Mouse (Mus musculus) midbrain, embryonic 13.5 days (tissue): Measurements from ENCODE around the gene Idua. TPM values are rescaled to one million over a fixed set of nuclear protein-coding genes. Genes with fewer than 3 reads are reported as not detected.

Experiments used
- ATAC-seq: fragments of 200-750 bp; cut with Nextera tagmentation; 2 replicates; pipeline ENCODE4 v1.8.0; 2017; ENCODE audit warnings: mild to moderate bottlenecking, moderate TSS enrichment, moderate library complexity
- H3K27ac ChIP-seq: fragments of 300-500 bp; sonication (generic); 2 replicates; pipeline ENCODE4 v1.5.1; 2015; ENCODE audit warnings: inconsistent platforms, mild to moderate bottlenecking, moderate library complexity
- H3K27me3 ChIP-seq: fragments of 300-500 bp; sonication (generic); 2 replicates; pipeline ENCODE4 v1.6.1; 2015; ENCODE audit warnings: mild to moderate bottlenecking, inconsistent platforms
- H3K36me3 ChIP-seq: fragments of 300-500 bp; sonication (generic); 2 replicates; pipeline ENCODE4 v1.6.1; 2015; ENCODE audit warnings: mild to moderate bottlenecking, inconsistent platforms
- H3K4me1 ChIP-seq: fragments of 300-500 bp; sonication (generic); replicated peaks from 2 replicates; pipeline ENCODE4 v1.6.1; 2015; ENCODE audit warnings: inconsistent platforms
- H3K4me2 ChIP-seq: fragments of 300-500 bp; sonication (generic); replicated peaks from 2 replicates; pipeline ENCODE4 v1.6.1; 2015; ENCODE audit warnings: moderate library complexity, mild to moderate bottlenecking, inconsistent platforms
- H3K4me3 ChIP-seq: fragments of 300-500 bp; sonication (generic); replicated peaks from 2 replicates; pipeline ENCODE4 v1.5.1; 2015; ENCODE audit warnings: mild to moderate bottlenecking, inconsistent platforms
- H3K9ac ChIP-seq: fragments of 300-500 bp; sonication (generic); replicated peaks from 2 replicates; pipeline ENCODE4 v1.6.1; 2015; ENCODE audit warnings: mild to moderate bottlenecking, inconsistent platforms
- H3K9me3 ChIP-seq: fragments of 300-500 bp; sonication (generic); 2 replicates; pipeline ENCODE4 v1.6.1; 2016; ENCODE audit warnings: mild to moderate bottlenecking, inconsistent platforms
- WGBS: fragments of 180-500 bp; shearing (Covaris S2); methylation state at CpG from one replicate; pipeline ENCODE4 v1.1.7; 2015; 5-methylcytosine and 5-hydroxymethylcytosine counted together
- polyA plus RNA-seq: library from polyadenylated mRNA; unstranded; fragments of >200 nt; fragmentation: Nextera tagmentation; extraction: Ambion mirVana; gene quantifications from 2 replicates; pipeline ENCODE4 v1.2.1, GENCODE M21; 2015

The Idua gene
- polyA plus RNA-seq, 1 experiment from 2014 or later, result 10.6 TPM

DNA sequence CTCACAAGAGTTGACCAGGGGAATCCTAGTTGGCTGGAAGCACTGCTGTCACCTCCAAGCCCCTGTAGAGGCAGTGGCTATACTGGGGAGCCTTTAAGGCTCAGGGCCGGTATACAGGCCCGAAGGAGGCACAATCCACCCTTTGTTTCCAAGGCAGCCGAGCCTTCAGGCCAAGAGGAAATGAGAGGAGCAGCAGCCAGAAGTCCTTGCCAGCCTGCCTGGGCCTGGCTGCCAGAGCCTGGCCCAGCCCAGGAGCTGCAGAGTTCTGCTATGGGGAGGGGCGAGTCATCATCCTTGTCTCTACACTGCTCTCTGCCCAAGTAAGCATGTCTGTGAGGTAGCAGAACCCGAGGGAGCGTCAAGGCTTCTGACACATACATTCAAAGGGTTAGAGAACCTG lies 54.0 kb downstream of the Idua start:
- H3K27me3 ChIP-seq, result no peaks in the 10 kb centered on the region
- no peaks in the 10 kb centered on the region for H3K9me3 ChIP-seq
- ATAC-seq, result no peak
- H3K27ac ChIP-seq, result no peak overlapping the region
- H3K9ac ChIP-seq, result no peak overlapping the region
- 71% methylated on average over 6 of the region's 6 CpGs for WGBS
- no peaks in the 10 kb centered on the region for H3K36me3 ChIP-seq
- H3K4me1 ChIP-seq, result peaks cover 6% of the 10 kb centered on the region; the same call in 1 of the 2 replicates
- H3K4me3 ChIP-seq, result no peak overlapping the region
- H3K4me2 ChIP-seq, result no peak overlapping the region

DNA sequence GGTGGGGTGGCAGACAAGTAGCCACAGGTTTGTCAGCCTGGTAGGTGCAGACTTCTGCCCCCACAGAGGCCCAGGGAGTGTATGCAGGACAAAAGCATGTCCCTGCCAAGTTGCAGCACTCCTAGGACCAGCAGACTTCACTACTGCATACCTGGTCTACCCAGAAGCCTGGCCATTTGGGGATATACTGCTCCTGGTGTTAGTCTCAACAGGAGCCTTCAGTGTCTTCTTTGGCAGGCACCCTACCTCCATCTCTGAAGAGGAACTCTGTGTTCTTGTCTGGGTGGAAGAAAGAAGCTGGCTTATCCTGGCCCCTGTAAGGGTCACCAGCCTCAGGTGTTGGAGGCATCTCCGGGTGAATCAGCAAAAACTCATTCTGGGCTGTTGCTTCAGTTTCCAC lies 55.8 kb downstream of the Idua start:
- Histone ChIP-seq H3K9ac (no peak overlapping the region), H3K4me2 (no peak overlapping the region), H3K4me3 (no peak overlapping the region), H3K9me3 (no peaks in the 10 kb centered on the region), H3K27me3 (no peaks in the 10 kb centered on the region), H3K4me1 (peaks cover 6% of the 10 kb centered on the region; the same call in 1 of the 2 replicates), H3K27ac (no peak overlapping the region), H3K36me3 (no peaks in the 10 kb centered on the region)
- 93% methylated on average over 1 of the region's 1 CpGs for WGBS
- ATAC-seq, result no peak

DNA sequence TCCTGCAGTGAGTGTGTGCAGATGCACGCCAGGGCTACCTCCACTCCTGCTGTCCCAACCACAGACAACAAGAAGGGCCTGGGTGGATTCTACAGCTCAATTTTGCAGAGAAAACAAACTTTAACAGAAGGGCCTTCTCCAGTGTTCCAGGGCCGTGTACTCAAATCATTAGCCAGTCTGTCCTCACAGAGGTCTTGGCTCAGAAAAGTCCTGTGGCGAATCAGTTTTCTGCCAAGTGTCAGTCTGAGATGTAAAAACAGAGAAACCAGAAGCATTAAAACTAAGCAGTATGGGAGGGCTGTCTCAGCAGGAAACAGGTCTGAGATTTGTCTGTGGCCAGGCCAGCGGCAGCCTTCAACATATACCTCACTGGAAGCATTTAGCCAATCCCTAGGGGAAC lies 57.9 kb downstream of the Idua start:
- Histone ChIP-seq H3K4me2 (no peak overlapping the region), H3K9ac (no peak overlapping the region), H3K36me3 (no peaks in the 10 kb centered on the region), H3K27me3 (no peaks in the 10 kb centered on the region), H3K9me3 (no peaks in the 10 kb centered on the region), H3K4me1 (peaks cover 6% of the 10 kb centered on the region; the same call in 1 of the 2 replicates), H3K27ac (no peak overlapping the region), H3K4me3 (no peak overlapping the region)
- 37% methylated on average over 4 of the region's 4 CpGs for WGBS
- ATAC-seq, result no peak

DNA sequence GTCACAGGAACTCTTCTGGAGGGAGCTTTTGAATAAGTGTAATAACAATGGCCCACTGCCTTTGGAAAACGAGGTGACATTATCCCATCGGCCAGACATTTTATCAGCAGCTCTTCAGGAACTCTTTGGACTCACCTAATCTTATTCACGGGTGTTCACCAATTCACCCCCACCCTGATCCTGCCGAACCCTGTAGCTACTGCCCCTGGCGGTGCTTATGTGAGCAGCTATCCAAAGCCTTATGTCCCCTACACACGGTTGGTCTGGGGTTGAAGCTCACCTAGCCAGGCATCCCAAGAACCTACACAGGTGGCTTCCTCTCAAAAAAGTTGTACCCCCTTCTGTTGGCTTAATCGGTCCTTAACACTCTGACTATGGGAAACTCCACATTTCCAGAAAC lies 59.6 kb downstream of the Idua start:
- H3K4me1 ChIP-seq, result peaks cover 6% of the 10 kb centered on the region; the same call in 1 of the 2 replicates
- H3K9ac ChIP-seq, result no peak overlapping the region
- H3K27ac ChIP-seq, result no peak overlapping the region
- 66% methylated on average over 7 of the region's 7 CpGs for WGBS
- no peaks in the 10 kb centered on the region for H3K36me3 ChIP-seq
- no peaks in the 10 kb centered on the region for H3K27me3 ChIP-seq
- no peak overlapping the region for H3K4me3 ChIP-seq
- no peak overlapping the region for H3K4me2 ChIP-seq
- no peaks in the 10 kb centered on the region for H3K9me3 ChIP-seq
- no peak for ATAC-seq

DNA sequence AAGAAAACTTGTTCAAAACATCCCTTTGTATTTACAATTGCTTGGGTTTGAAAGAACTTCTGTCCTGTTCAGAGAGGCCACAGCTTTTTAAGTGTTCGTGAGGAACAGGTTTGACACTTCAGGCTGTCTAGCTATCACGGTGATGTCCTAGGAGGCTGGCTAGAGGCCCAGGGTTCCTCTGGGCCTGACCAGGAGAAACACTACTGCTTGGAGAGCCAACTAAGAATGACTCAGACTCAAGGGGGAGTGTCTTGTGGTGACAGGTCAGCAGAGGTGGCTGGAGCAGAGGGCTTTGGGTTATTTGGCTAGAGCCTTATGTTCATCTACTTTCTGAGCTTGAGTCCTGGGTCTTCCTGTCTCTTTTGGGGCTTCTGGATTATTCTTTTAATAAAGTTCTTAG lies 63.9 kb downstream of the Idua start:
- Histone ChIP-seq H3K4me2 (no peak overlapping the region), H3K4me3 (no peak overlapping the region), H3K27ac (no peak overlapping the region), H3K27me3 (no peaks in the 10 kb centered on the region), H3K9ac (no peak overlapping the region), H3K9me3 (no peaks in the 10 kb centered on the region), H3K4me1 (no peaks in the 10 kb centered on the region), H3K36me3 (no peaks in the 10 kb centered on the region)
- 73% methylated on average over 2 of the region's 2 CpGs for WGBS
- ATAC-seq, result no peak

DNA sequence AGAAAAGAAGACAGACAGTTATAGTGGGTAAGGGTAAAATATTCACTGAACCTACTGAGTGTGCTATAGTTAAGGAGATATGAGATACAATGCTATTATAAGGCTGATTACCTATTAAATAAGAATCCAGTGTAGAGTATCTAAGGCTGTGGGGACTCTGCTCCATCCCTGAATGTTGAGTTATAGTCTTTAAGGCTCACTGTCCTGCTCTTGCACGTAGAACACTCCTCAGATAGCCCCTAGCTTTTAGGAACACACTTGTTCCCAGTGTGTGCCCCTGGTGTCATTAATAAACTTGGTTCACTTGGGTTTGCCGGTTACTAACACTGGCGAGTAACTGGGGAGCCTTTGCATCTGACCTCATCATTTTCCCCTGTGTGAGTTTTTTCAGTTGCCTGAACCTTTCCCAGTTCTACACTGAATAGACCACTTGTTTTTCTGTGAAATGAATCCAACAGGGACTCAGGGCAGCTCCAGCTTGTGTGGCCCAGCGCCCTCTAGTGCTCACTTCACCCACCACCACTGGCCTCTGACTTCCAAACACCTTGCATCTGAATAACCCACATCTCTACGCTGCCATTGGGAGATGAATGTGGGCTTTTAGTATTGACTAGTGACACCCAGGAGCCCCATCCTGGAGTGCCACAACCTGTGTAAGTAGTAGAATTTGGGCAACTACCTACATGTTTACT lies 66.6 kb downstream of the Idua start:
- no peak overlapping the region for H3K4me2 ChIP-seq
- H3K4me1 ChIP-seq, result no peaks in the 10 kb centered on the region
- WGBS, result 25% methylated on average over 5 of the region's 5 CpGs

DNA sequence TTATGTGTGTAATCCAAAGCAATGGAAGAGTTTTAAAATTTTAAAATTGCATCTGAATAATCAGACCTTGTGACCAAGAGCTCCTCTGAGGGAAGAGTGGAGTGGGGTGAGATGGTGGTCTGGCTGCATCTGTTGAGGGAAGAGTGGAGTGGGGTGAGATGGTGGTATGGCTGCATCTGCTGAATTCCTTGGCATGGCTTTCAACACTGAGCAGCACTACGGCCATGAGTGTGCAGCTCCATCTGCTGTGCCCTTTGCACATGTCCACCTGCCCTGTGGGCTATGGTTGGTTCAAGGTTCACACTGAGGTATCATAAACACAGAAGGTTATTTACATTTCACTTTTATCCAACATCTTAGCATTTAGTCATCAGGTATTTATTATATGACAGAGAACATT lies 67.3 kb downstream of the Idua start:
- H3K9ac ChIP-seq, result no peak overlapping the region
- ATAC-seq, result no peak
- no peaks in the 10 kb centered on the region for H3K27me3 ChIP-seq
- H3K9me3 ChIP-seq, result no peaks in the 10 kb centered on the region
- H3K4me1 ChIP-seq, result no peaks in the 10 kb centered on the region
- no peak overlapping the region for H3K4me3 ChIP-seq
- no peak overlapping the region for H3K27ac ChIP-seq
- H3K36me3 ChIP-seq, result no peaks in the 10 kb centered on the region
- no peak overlapping the region for H3K4me2 ChIP-seq
- whole genome bisulfite sequencing, result 84% methylated on average over 1 of the region's 1 CpGs

More for the DNA sequence above, 66.6 kb downstream of the Idua start:
- no peaks in the 10 kb centered on the region for H3K27me3 ChIP-seq
- peak; percentile 83 for ATAC-seq
- H3K9me3 ChIP-seq, result no peaks in the 10 kb centered on the region
- no peak overlapping the region for H3K4me3 ChIP-seq
- H3K36me3 ChIP-seq, result no peaks in the 10 kb centered on the region
- H3K9ac ChIP-seq, result no peak overlapping the region
- H3K27ac ChIP-seq, result no peak overlapping the region

Other genes with a start within 250 kb of the Idua start
- 433 and 451 TPM in 2 replicates for gene Atp5k, start 225.9 kb upstream of the Idua start, polyA plus RNA-seq
- 0.10 TPM in 1 of 2 replicates, not detected in the other for gene Mfsd7a, start 211.4 kb upstream of the Idua start, polyA plus RNA-seq
- gene Pcgf3, start 199.1 kb upstream of the Idua start, polyA plus RNA-seq, result 31.7 and 35.4 TPM in 2 replicates
- 31.6 and 33.5 TPM in 2 replicates for gene Cplx1, start 110.3 kb upstream of the Idua start, polyA plus RNA-seq
- gene Gak, start 30.6 kb upstream of the Idua start, polyA plus RNA-seq, result 50.3 and 51.7 TPM in 2 replicates
- gene Tmem175, start 30.6 kb upstream of the Idua start, polyA plus RNA-seq, result 23.7 and 23.8 TPM in 2 replicates
- 23.7 and 26.6 TPM in 2 replicates for gene Dgkq, start 9.3 kb downstream of the Idua start, polyA plus RNA-seq
- 1.7 and 2.6 TPM in 2 replicates for gene Slc26a1, start 15.2 kb downstream of the Idua start, polyA plus RNA-seq
- gene Fgfrl1, start 32.1 kb downstream of the Idua start, polyA plus RNA-seq, result 4.0 and 5.3 TPM in 2 replicates
- gene Rnf212, start 114.7 kb downstream of the Idua start, polyA plus RNA-seq, result not detected in 2 replicates
- gene Tmed11, start 135.0 kb downstream of the Idua start, polyA plus RNA-seq, result not detected in 2 replicates
- gene Vmn2r8, start 148.5 kb downstream of the Idua start, polyA plus RNA-seq, result not detected in 2 replicates
- gene Vmn2r9, start 192.3 kb downstream of the Idua start, polyA plus RNA-seq, result not detected in 2 replicates